Mouse (Mus musculus) liver, postnatal 0 days (tissue): ENCODE data around the gene Wsb1. TPM values are rescaled to one million over a fixed set of nuclear protein-coding genes. Genes with fewer than 3 reads are reported as not detected.

Source experiments
- ATAC-seq: fragments of 200-750 bp; cut with Nextera tagmentation; 2 replicates; pipeline ENCODE4 v1.8.0; 2017; ENCODE audit warnings: mild to moderate bottlenecking, moderate library complexity
- DNase-seq: peaks from one replicate; pipeline ENCODE4 v3.0.0-alpha.2; 2016
- H3K27ac ChIP-seq: fragments of 300-500 bp; sonication (generic); 2 replicates; pipeline ENCODE4 v1.5.1; 2014; ENCODE audit warnings: antibody characterized with exemption, moderate library complexity, mild to moderate bottlenecking, low read depth
- H3K27me3 ChIP-seq: fragments of 300-500 bp; sonication (generic); 2 replicates; pipeline ENCODE4 v1.6.1; 2014; ENCODE audit warnings: low read length, control low read depth, mixed read lengths; ENCODE audit not compliant: insufficient read depth
- H3K36me3 ChIP-seq: fragments of 300-500 bp; sonication (generic); replicated peaks from 2 replicates; pipeline ENCODE4 v1.6.1; 2014; ENCODE audit warnings: mild to moderate bottlenecking, control low read depth, low read length, moderate library complexity, mixed read lengths; ENCODE audit not compliant: insufficient read depth
- H3K4me1 ChIP-seq: fragments of 300-500 bp; sonication (generic); 2 replicates; pipeline ENCODE4 v1.6.1; 2014; ENCODE audit warnings: antibody characterized with exemption, mild to moderate bottlenecking, control low read depth; ENCODE audit not compliant: insufficient read depth
- H3K4me2 ChIP-seq: fragments of 300-500 bp; sonication (generic); 2 replicates; pipeline ENCODE4 v1.6.1; 2014; ENCODE audit warnings: low read depth, mild to moderate bottlenecking, low read length, moderate library complexity, mixed read lengths
- H3K4me3 ChIP-seq: fragments of 300-500 bp; sonication (generic); 2 replicates; pipeline ENCODE4 v1.5.1; 2014; ENCODE audit warnings: low read depth, low read length
- H3K9ac ChIP-seq: fragments of 300-500 bp; sonication (generic); replicated peaks from 2 replicates; pipeline ENCODE4 v1.6.1; 2014; ENCODE audit warnings: mild to moderate bottlenecking, moderate library complexity
- H3K9me3 ChIP-seq: fragments of 300-500 bp; sonication (generic); 2 replicates; pipeline ENCODE4 v1.6.1; 2016; ENCODE audit warnings: mild to moderate bottlenecking, control low read depth, low read length, mixed read lengths
- CTCF ChIP-seq: sonication (generic); IDR thresholded peaks from 2 replicates; pipeline ENCODE4 v1.5.1; 2016; ENCODE audit warnings: antibody characterized with exemption, low read depth
- EP300 ChIP-seq: IDR thresholded peaks from 2 replicates; pipeline ENCODE4 v1.6.1; 2016; ENCODE audit warnings: antibody characterized with exemption, low read depth, mild to moderate bottlenecking
- WGBS: fragments of 180-500 bp; shearing (Covaris S2); extraction: QIAGEN DNeasy Blood & Tissue Kit; methylation state at CpG from one replicate; pipeline ENCODE4 v1.1.7; 2014; ENCODE audit not compliant: insufficient replicate concordance; 5-methylcytosine and 5-hydroxymethylcytosine counted together
- polyA plus RNA-seq: library from polyadenylated mRNA; unstranded; fragments of >200 nt; fragmentation: Nextera tagmentation; extraction: Ambion mirVana; gene quantifications from 2 replicates; pipeline ENCODE4 v1.2.1, GENCODE M21; 2015

Gene Wsb1
- polyA plus RNA-seq, 1 experiment from 2014 or later = 26.3 TPM

DNA sequence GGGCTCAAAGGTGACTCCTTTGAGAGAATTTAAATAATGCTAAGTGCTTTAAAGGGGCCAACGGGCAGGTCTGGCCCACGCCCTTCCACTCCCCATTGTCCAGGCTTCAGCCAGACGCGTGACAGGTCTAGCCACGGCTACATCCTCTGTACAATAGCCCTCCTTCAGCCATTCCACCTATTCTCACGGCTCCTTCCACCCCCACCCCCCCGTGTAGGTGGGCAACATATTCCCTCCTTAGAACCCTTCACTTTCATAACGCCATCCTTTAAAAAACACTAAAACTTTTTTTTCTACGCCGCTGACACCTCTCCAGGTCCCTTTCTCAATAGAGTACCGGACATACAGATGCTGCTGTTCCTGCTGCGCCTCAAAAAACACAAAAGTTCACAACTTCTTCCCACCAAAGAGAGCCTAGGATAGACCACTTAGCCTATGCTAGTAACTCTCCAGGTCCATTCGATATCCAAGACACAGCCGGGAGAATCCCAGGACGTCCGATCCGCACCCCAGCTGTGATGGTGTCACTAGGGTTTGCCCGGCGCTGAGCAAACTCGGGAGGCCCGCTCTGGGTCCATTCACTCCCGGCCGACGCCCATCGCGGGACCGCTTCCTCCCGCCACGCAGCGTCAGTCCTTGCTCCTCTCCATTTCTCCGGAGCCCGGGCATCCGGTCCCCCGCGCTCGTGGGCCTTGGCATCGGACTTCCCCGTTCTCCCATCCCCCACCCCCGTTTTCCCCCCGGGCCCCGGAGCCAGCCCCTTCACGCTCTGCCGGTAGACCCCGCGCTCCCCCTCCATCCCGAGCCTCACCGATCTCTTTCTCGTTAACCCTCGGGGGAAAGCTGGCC, 705 bp downstream of the Wsb1 start:
- H3K27me3 ChIP-seq = no peaks in the 10 kb centered on the region
- peak; percentile 69 for ATAC-seq
- H3K9ac ChIP-seq = peak overlapping the region; percentile 95
- DNase-seq = peak; percentile 75
- peak overlapping the region; percentile 94 for H3K4me2 ChIP-seq
- peak overlapping the region; percentile 98 for H3K4me3 ChIP-seq
- no peaks in the 10 kb centered on the region for H3K9me3 ChIP-seq
- peaks cover 22% of the 10 kb centered on the region for H3K36me3 ChIP-seq
- H3K27ac ChIP-seq = peak overlapping the region; percentile 96
- H3K4me1 ChIP-seq = peaks cover 26% of the 10 kb centered on the region
- whole genome bisulfite sequencing = 1% methylated on average over 49 of the region's 49 CpGs
- no peak for TF ChIP-seq EP300
- no peak for TF ChIP-seq CTCF

DNA sequence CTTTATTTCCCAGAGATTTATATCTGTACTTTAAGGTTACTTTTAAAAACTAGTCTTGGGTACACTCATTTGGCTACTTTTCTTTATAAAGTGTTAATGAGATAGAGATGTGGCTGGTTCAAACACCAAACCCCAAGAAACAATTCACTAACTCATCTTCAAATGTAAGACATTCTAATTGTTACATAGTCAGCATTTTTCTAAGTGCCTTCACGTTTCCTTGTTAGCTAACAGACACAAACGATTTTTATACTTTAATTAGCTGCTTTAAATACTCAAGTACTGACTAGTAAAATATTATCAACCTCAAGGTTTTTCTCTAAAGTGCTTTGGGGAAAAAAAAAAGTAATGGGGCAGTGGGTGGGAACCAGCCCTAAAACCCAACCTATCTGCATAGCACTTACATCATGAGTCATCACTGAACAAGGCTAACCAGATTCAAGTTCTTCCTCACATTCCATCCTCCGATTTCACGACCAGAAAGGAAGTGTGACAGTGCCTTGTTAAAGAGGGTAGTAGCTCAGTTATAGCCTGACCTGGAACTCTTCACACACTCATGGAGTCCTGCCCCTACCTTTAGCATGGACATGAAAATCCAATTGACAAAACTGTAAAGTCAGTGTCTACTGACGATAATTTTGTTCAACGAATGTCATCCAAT, 1.5 kb downstream of the Wsb1 start:
- Histone ChIP-seq H3K9me3 (no peaks in the 10 kb centered on the region), H3K9ac (peak overlapping the region; percentile 95), H3K4me2 (peak overlapping the region; percentile 94), H3K27me3 (no peaks in the 10 kb centered on the region), H3K4me1 (peaks cover 26% of the 10 kb centered on the region), H3K36me3 (peaks cover 27% of the 10 kb centered on the region), H3K27ac (peak overlapping the region; percentile 96), H3K4me3 (peak overlapping the region; percentile 98)
- TF ChIP-seq EP300 = no peak
- TF ChIP-seq CTCF = no peak
- no peak for ATAC-seq
- 16% methylated on average over 6 of the region's 6 CpGs for WGBS
- DNase-seq = no peak

DNA sequence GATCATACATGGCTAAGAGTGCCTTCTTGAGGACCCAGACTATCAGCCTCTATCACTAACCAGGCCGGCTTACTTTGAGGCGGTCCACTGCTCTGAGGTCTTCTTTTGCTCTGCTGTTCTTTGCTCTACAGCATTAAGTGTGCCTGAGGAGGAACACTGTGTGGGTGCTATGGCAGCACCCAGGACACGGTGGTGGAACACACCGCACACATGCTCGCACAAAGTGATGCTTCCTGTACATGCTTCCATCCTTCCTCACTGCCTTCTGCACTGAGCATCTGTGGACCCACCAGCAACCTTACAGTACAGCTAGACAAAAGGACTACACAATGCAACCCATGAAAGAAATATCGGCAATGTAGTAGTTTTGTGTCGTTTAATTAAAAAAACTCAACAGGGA, 15.4 kb downstream of the Wsb1 start:
- Histone ChIP-seq H3K36me3 (peaks cover 59% of the 10 kb centered on the region), H3K4me1 (no peaks in the 10 kb centered on the region), H3K4me3 (no peak overlapping the region), H3K9me3 (no peaks in the 10 kb centered on the region), H3K9ac (no peak overlapping the region), H3K27me3 (no peaks in the 10 kb centered on the region), H3K4me2 (no peak overlapping the region), H3K27ac (no peak overlapping the region)
- DNase-seq (no peak), ATAC-seq (no peak)
- no peak for TF ChIP-seq CTCF
- no peak for TF ChIP-seq EP300
- 92% methylated on average over 7 of the region's 7 CpGs for WGBS

DNA sequence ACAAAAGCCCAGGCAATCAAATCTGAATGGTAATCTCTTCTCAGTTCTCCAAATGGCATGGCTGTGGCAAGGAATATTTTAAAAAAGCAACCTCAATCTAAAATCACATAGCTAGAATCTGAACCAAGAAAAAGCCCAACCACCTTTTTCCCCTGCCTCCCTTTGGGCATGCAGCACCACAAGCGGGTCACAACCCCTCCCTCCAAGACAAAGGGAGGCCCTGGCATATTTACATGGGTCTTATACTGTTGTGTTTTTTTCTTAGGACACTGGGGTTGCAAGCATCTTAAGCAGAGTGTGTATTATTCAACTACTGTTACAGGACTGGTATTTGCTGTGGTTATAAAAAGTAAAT, 16.1 kb downstream of the Wsb1 start:
- no peaks in the 10 kb centered on the region for H3K9me3 ChIP-seq
- 64% methylated on average over 1 of the region's 1 CpGs for WGBS
- ATAC-seq = no peak
- H3K4me2 ChIP-seq = no peak overlapping the region
- peaks cover 54% of the 10 kb centered on the region for H3K36me3 ChIP-seq
- H3K9ac ChIP-seq = no peak overlapping the region
- no peak overlapping the region for H3K4me3 ChIP-seq
- H3K27ac ChIP-seq = no peak overlapping the region
- no peaks in the 10 kb centered on the region for H3K4me1 ChIP-seq
- H3K27me3 ChIP-seq = no peaks in the 10 kb centered on the region
- no peak for TF ChIP-seq EP300
- TF ChIP-seq CTCF = no peak
- no peak for DNase-seq

DNA sequence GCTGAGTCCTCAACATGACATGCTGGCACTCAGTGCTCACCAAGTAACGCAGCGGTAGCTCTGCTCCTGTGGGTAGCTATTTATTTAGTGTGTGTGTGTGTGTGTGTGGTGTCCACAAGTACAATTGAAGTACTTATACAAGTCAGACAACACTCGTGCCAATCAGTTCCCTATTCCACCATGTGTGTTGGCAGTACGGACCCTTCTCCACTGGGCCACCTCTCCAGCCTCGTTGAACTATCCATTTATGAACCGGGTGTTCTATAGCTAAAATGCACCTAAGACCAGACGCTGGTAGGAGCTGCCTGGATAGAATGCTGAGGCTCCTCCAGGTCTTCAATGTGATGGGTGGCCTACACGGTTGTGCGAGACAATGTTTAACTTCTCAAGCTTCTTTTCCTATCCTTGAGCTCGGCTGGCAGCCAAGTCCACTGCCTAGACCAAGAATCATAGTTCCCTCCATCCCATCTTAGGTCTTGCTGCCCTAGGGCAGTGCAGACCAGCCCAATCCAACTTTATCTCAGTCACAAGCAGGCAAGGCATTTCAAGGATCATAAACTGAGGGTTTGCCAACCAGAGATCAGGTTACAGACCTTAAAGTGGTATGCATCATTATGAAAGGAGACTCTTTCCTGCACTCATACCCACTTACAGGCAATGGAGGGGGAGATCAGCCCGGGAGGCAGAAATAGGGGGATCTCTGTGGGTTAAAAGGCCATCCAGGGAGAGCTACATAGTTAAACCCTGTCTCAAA, 16.6 kb downstream of the Wsb1 start:
- Histone ChIP-seq H3K4me1 (no peaks in the 10 kb centered on the region), H3K4me3 (no peak overlapping the region), H3K9ac (no peak overlapping the region), H3K27ac (no peak overlapping the region), H3K36me3 (peaks cover 50% of the 10 kb centered on the region), H3K4me2 (no peak overlapping the region), H3K9me3 (no peaks in the 10 kb centered on the region), H3K27me3 (no peaks in the 10 kb centered on the region)
- ATAC-seq (no peak), DNase-seq (no peak)
- TF ChIP-seq CTCF = no peak
- TF ChIP-seq EP300 = no peak
- 90% methylated on average over 11 of the region's 11 CpGs for WGBS

DNA sequence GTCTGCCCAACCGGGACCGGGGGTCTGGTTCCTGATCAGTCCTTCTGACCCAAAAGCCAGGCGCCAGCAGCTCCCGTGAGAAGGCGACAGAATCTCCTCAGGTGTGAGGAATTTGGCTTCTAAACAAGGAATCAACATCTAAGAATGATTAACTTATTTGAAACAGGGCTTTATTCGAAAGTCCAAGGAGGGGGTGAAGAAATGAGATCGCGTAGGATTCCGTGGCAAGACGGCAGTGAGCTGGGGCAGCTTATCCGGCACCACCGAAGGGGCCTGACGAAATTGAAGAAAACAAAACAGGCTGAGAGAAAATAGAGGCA, 24.3 kb downstream of the Wsb1 start:
- WGBS = 86% methylated on average over 13 of the region's 13 CpGs
- no peak overlapping the region for H3K27ac ChIP-seq
- H3K36me3 ChIP-seq = no peaks in the 10 kb centered on the region
- H3K27me3 ChIP-seq = no peaks in the 10 kb centered on the region
- ATAC-seq (no peak), DNase-seq (no peak)
- H3K4me2 ChIP-seq = no peak overlapping the region
- H3K4me1 ChIP-seq = no peaks in the 10 kb centered on the region
- TF ChIP-seq CTCF (no peak), EP300 (no peak)
- no peaks in the 10 kb centered on the region for H3K9me3 ChIP-seq
- H3K9ac ChIP-seq = no peak overlapping the region
- no peak overlapping the region for H3K4me3 ChIP-seq
